Mouse (Mus musculus): ENCODE data around the gene Pik3r1.

Gene Pik3r1

GRCm38 (mm10) chr13:101690167-101690566, 77.8 kb downstream of the Pik3r1 start:
- DNase-seq (ENCODE audit: inconsistent age in 2 of 2, low spot score in 1 of 2): peak; percentile 28 to 79

- peak in 1 of 2 experiments; percentile 4 for DNase-seq (ENCODE audit: inconsistent age in 2 of 2, low spot score in 1 of 2)
These were observed 81.8 kb downstream of the Pik3r1 start for GRCm38 (mm10) chr13:101686256-101686655.

- peak; percentile 2 to 34 for DNase-seq (ENCODE audit: inconsistent age in 2 of 2, low spot score in 1 of 2)
These were observed 83.3 kb downstream of the Pik3r1 start for GRCm38 (mm10) chr13:101684706-101685105.

- DNase-seq (ENCODE audit: inconsistent age in 2 of 2, low spot score in 1 of 2): peak in 1 of 2 experiments; percentile 2
These were observed 85.6 kb downstream of the Pik3r1 start for GRCm38 (mm10) chr13:101682378-101682777.

GRCm38 (mm10) chr13:101680083-101680482, 87.9 kb downstream of the Pik3r1 start:
- DNase-seq (ENCODE audit: inconsistent age in 2 of 2, low spot score in 1 of 2): no peak

- DNase-seq (ENCODE audit: inconsistent age in 2 of 2, low spot score in 1 of 2): no peak
These were observed 89.0 kb downstream of the Pik3r1 start for GRCm38 (mm10) chr13:101678984-101679383.

- DNase-seq (ENCODE audit: inconsistent age in 2 of 2, low spot score in 1 of 2): no peak
These were observed 90.0 kb downstream of the Pik3r1 start for GRCm38 (mm10) chr13:101678036-101678435.

- no peak for DNase-seq (ENCODE audit: inconsistent age in 2 of 2, low spot score in 1 of 2)
These were observed 94.1 kb downstream of the Pik3r1 start for GRCm38 (mm10) chr13:101673876-101674275.

GRCm38 (mm10) chr13:101668859-101669258, 99.2 kb downstream of the Pik3r1 start:
- no peak for DNase-seq (ENCODE audit: inconsistent age in 2 of 2, low spot score in 1 of 2)

- no peak for DNase-seq (ENCODE audit: inconsistent age in 2 of 2, low spot score in 1 of 2)
These were observed 104.0 kb downstream of the Pik3r1 start for GRCm38 (mm10) chr13:101664010-101664409.

GRCm38 (mm10) chr13:101662900-101663299, 105.1 kb downstream of the Pik3r1 start:
- DNase-seq (ENCODE audit: inconsistent age in 2 of 2, low spot score in 1 of 2): no peak

- no peak for DNase-seq (ENCODE audit: inconsistent age in 2 of 2, low spot score in 1 of 2)
These were observed 106.5 kb downstream of the Pik3r1 start for GRCm38 (mm10) chr13:101661567-101661966.

GRCm38 (mm10) chr13:101660187-101660586, 107.8 kb downstream of the Pik3r1 start:
- no peak for DNase-seq (ENCODE audit: inconsistent age in 2 of 2, low spot score in 1 of 2)

- no peak for DNase-seq (ENCODE audit: inconsistent age in 2 of 2, low spot score in 1 of 2)
These were observed 115.9 kb downstream of the Pik3r1 start for GRCm38 (mm10) chr13:101652131-101652530.

- no peak for DNase-seq (ENCODE audit: inconsistent age in 2 of 2, low spot score in 1 of 2)
These were observed 126.4 kb downstream of the Pik3r1 start for GRCm38 (mm10) chr13:101641632-101642031.

GRCm38 (mm10) chr13:101635837-101636236, 132.2 kb downstream of the Pik3r1 start:
- DNase-seq (ENCODE audit: inconsistent age in 2 of 2, low spot score in 1 of 2): no peak

GRCm38 (mm10) chr13:101634420-101634819, 133.6 kb downstream of the Pik3r1 start:
- DNase-seq (ENCODE audit: inconsistent age in 2 of 2, low spot score in 1 of 2): no peak

GRCm38 (mm10) chr13:101633620-101634019, 134.4 kb downstream of the Pik3r1 start:
- no peak for DNase-seq (ENCODE audit: inconsistent age in 2 of 2, low spot score in 1 of 2)

GRCm38 (mm10) chr13:101632771-101633170, 135.2 kb downstream of the Pik3r1 start:
- DNase-seq (ENCODE audit: inconsistent age in 2 of 2, low spot score in 1 of 2): peak; percentile 59 to 67

GRCm38 (mm10) chr13:101631561-101631960, 136.5 kb downstream of the Pik3r1 start:
- DNase-seq (ENCODE audit: inconsistent age in 2 of 2, low spot score in 1 of 2): no peak

Data from adrenal gland, adult (tissue).